Mouse (Mus musculus): Measurements from ENCODE around the gene Pcsk5. TPM values are rescaled to one million over a fixed set of nuclear protein-coding genes. Genes with fewer than 3 reads are reported as not detected.

Pcsk5 gene
- total and polyA plus RNA-seq, 3 experiments, result not detected

DNA sequence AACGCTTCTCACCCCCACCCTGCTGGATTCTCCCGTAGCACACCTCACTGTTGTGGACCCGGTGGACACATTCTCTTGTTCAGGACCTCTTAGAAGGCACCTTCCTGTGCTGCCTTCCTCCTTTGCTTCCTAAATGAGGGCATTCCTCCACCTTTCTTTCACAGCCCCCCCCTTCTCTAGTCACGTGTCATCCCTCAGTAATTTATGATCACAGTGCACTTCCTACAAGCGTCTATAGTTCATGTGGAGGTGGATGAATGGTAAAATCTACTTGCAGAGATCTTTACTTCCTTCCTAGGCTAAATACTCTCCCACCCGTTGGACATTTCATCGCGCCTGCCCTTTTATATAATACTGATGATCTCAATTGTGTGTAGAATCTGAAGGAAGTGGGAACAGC lies 9.0 kb downstream of the Pcsk5 start:
- H3K4me2 ChIP-seq (ENCODE audit: insufficient read depth, low read depth, poor library complexity, severe bottlenecking), result no peak overlapping the region
- H3K4me1 ChIP-seq (ENCODE audit: control insufficient read depth in 1 of 2, insufficient read depth in 2 of 2), result no peaks in the 10 kb centered on the region
- DNase-seq (ENCODE audit: extremely low read depth), result no peak
- H3K27me3 ChIP-seq (replicated peaks), result no peaks in the 10 kb centered on the region
- no peak overlapping the region for H3K27ac ChIP-seq (ENCODE audit: insufficient read depth, low read depth)
- H3K9ac ChIP-seq (ENCODE audit: insufficient read depth, low read depth), result no peak overlapping the region
- H3K9me3 ChIP-seq (replicated peaks; ENCODE audit: low read length), result no peaks in the 10 kb centered on the region
- TF ChIP-seq GABPA (IDR thresholded peaks at IDR 0.05; ENCODE audit: insufficient replicate concordance, low read depth, low read length), result no peak
- no peak for TF ChIP-seq ZNF384 (IDR thresholded peaks at IDR 0.05; ENCODE audit: low read depth, low read length)
- no peak for TF ChIP-seq IRF4 (IDR thresholded peaks at IDR 0.05; ENCODE audit: low read depth, low read length)
- in situ Hi-C loops (cut with MboI; ENCODE audit: low pct_ligation_motif_present, low pct_unique_long_range_greater_than_20kb, low sequenced_read_pairs) (no loop called here), dilution Hi-C loops (cut with MboI; ENCODE audit: extremely low pct_ligation_motif_present, extremely low pct_unique_long_range_greater_than_20kb, low sequenced_read_pairs) (no loop called here)
- no peak overlapping the region for H3K4me3 ChIP-seq (replicated peaks in 1 of 3; ENCODE audit: low read depth in 2 of 3, low read length in 2 of 3, poor library complexity in 1 of 3)
- H3K36me3 ChIP-seq (replicated peaks in 1 of 2; ENCODE audit: control insufficient read depth in 1 of 2, insufficient read depth in 1 of 2, low read length in 1 of 2), result no peaks in the 10 kb centered on the region
- H3K79me2 ChIP-seq (replicated peaks; ENCODE audit: control insufficient read depth, extremely low read depth, insufficient read depth, poor library complexity, severe bottlenecking), result no peaks in the 10 kb centered on the region

DNA sequence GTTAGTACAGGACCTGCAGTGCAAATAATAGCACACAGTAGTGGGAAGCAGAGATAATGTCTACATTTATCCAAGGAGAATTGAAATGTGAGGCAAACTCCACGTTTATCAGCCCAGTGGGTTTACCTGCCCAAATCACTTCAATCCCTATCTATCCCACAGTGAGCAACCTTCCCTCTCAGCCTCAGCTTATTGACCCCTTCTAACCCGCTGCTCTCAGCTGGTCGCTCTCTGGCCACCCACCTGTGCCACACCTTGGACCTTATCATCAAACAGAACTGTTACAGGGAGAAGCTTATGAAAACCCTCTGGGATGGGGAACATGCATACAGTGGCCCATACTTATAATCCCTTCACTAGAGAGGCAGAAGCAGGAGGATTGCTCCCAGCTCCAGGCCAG lies 10.7 kb downstream of the Pcsk5 start:
- Histone ChIP-seq H3K36me3 (replicated peaks in 1 of 2; ENCODE audit: control insufficient read depth in 1 of 2, insufficient read depth in 1 of 2, low read length in 1 of 2) (no peaks in the 10 kb centered on the region), H3K79me2 (replicated peaks; ENCODE audit: control insufficient read depth, extremely low read depth, insufficient read depth, poor library complexity, severe bottlenecking) (no peaks in the 10 kb centered on the region)
- TF ChIP-seq TCF12 (IDR thresholded peaks at IDR 0.05; ENCODE audit: low read depth, low read length), result no peak

DNA sequence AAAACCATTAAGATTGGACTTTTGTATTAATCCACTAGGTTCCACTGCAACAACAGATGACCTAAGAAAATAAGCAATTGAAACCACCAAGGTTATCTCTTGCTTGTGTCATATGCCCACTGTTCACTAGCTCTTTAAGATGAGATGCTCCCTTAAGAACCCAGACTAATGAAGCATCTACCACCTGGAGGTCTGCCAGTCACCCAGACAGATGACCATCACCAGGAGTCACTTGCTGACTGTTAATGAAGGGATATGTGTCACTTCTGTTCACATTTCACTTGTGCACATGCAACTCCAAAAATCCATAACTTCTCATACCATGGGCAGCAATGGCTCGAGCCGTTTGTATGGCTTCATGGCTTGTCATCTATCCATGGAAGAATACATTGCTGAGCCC lies 17.4 kb downstream of the Pcsk5 start:
- in situ Hi-C loops (cut with MboI; ENCODE audit: low pct_ligation_motif_present, low pct_unique_long_range_greater_than_20kb, low sequenced_read_pairs) (no loop called here), dilution Hi-C loops (cut with MboI; ENCODE audit: extremely low pct_ligation_motif_present, extremely low pct_unique_long_range_greater_than_20kb, low sequenced_read_pairs) (no loop called here)
- Histone ChIP-seq H3K36me3 (replicated peaks in 1 of 2; ENCODE audit: control insufficient read depth in 1 of 2, insufficient read depth in 1 of 2, low read length in 1 of 2) (no peaks in the 10 kb centered on the region), H3K27me3 (replicated peaks) (no peaks in the 10 kb centered on the region), H3K4me3 (replicated peaks in 1 of 3; ENCODE audit: low read depth in 2 of 3, low read length in 2 of 3, poor library complexity in 1 of 3) (no peak overlapping the region), H3K9me3 (replicated peaks; ENCODE audit: low read length) (no peaks in the 10 kb centered on the region), H3K4me1 (ENCODE audit: control insufficient read depth in 1 of 2, insufficient read depth in 2 of 2) (no peaks in the 10 kb centered on the region), H3K27ac (ENCODE audit: insufficient read depth, low read depth) (no peak overlapping the region), H3K79me2 (replicated peaks; ENCODE audit: control insufficient read depth, extremely low read depth, insufficient read depth, poor library complexity, severe bottlenecking) (no peaks in the 10 kb centered on the region), H3K9ac (ENCODE audit: insufficient read depth, low read depth) (no peak overlapping the region), H3K4me2 (ENCODE audit: insufficient read depth, low read depth, poor library complexity, severe bottlenecking) (no peak overlapping the region)
- no peak for DNase-seq (ENCODE audit: extremely low read depth)
- TF ChIP-seq TBP (conservative IDR thresholded peaks at IDR 0.05; ENCODE audit: low read depth, low read length) (no peak), TCF12 (IDR thresholded peaks at IDR 0.05; ENCODE audit: low read depth, low read length) (no peak)

More for the DNA sequence above, 10.7 kb downstream of the Pcsk5 start:
- Histone ChIP-seq H3K27me3 (replicated peaks) (no peaks in the 10 kb centered on the region), H3K9ac (ENCODE audit: insufficient read depth, low read depth) (no peak overlapping the region), H3K9me3 (replicated peaks; ENCODE audit: low read length) (no peaks in the 10 kb centered on the region), H3K4me3 (replicated peaks in 1 of 3; ENCODE audit: low read depth in 2 of 3, low read length in 2 of 3, poor library complexity in 1 of 3) (no peak overlapping the region), H3K27ac (ENCODE audit: insufficient read depth, low read depth) (no peak overlapping the region), H3K4me1 (ENCODE audit: control insufficient read depth in 1 of 2, insufficient read depth in 2 of 2) (no peaks in the 10 kb centered on the region), H3K4me2 (ENCODE audit: insufficient read depth, low read depth, poor library complexity, severe bottlenecking) (no peak overlapping the region)
- in situ Hi-C loops (cut with MboI; ENCODE audit: low pct_ligation_motif_present, low pct_unique_long_range_greater_than_20kb, low sequenced_read_pairs), result no loop called here
- no peak for DNase-seq (ENCODE audit: extremely low read depth)
- dilution Hi-C loops (cut with MboI; ENCODE audit: extremely low pct_ligation_motif_present, extremely low pct_unique_long_range_greater_than_20kb, low sequenced_read_pairs), result no loop called here

DNA sequence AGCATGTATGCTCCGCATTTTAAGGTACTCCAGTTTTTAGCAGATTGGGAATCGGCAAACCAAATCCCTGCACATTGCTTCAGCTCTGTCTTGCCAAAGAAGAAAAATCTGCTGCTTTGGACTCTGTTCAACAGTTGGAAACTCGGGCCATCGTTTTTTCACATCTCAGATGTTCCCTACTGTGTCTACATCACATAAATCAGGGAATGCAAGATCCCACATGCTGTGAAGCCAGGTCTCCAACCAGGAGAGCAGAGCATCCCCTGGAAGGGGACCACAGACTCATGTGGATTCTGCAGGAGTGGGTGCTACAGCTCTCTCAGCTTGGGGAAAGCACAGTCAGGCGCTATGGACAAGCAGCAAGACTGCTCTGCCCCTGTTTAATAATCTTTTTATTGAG lies 18.4 kb downstream of the Pcsk5 start:
- dilution Hi-C loops (cut with MboI; ENCODE audit: extremely low pct_ligation_motif_present, extremely low pct_unique_long_range_greater_than_20kb, low sequenced_read_pairs), result no loop called here
- no peaks in the 10 kb centered on the region for H3K9me3 ChIP-seq (replicated peaks; ENCODE audit: low read length)

More for the DNA sequence above, 18.4 kb downstream of the Pcsk5 start:
- no peak overlapping the region for H3K27ac ChIP-seq (ENCODE audit: insufficient read depth, low read depth)
- in situ Hi-C loops (cut with MboI; ENCODE audit: low pct_ligation_motif_present, low pct_unique_long_range_greater_than_20kb, low sequenced_read_pairs), result no loop called here
- H3K79me2 ChIP-seq (replicated peaks; ENCODE audit: control insufficient read depth, extremely low read depth, insufficient read depth, poor library complexity, severe bottlenecking), result no peaks in the 10 kb centered on the region
- H3K9ac ChIP-seq (ENCODE audit: insufficient read depth, low read depth), result no peak overlapping the region
- TF ChIP-seq UBTF (IDR thresholded peaks at IDR 0.05; ENCODE audit: low read depth, low read length) (no peak), ZKSCAN1 (IDR thresholded peaks at IDR 0.05; ENCODE audit: borderline replicate concordance, low read depth, low read length) (no peak), MAX (IDR thresholded peaks at IDR 0.05; ENCODE audit: low read length) (no peak), MYC (IDR thresholded peaks at IDR 0.05; ENCODE audit: low read depth, low read length) (no peak), JUND (conservative IDR thresholded peaks at IDR 0.05; ENCODE audit: low read depth, low read length) (no peak), POLR2A (IDR thresholded peaks at IDR 0.05; ENCODE audit: low read depth, low read length) (no peak)
- H3K36me3 ChIP-seq (replicated peaks in 1 of 2; ENCODE audit: control insufficient read depth in 1 of 2, insufficient read depth in 1 of 2, low read length in 1 of 2), result no peaks in the 10 kb centered on the region
- no peaks in the 10 kb centered on the region for H3K27me3 ChIP-seq (replicated peaks)
- H3K4me1 ChIP-seq (ENCODE audit: control insufficient read depth in 1 of 2, insufficient read depth in 2 of 2), result no peaks in the 10 kb centered on the region
- H3K4me2 ChIP-seq (ENCODE audit: insufficient read depth, low read depth, poor library complexity, severe bottlenecking), result no peak overlapping the region
- H3K4me3 ChIP-seq (replicated peaks in 1 of 3; ENCODE audit: low read depth in 2 of 3, low read length in 2 of 3, poor library complexity in 1 of 3), result no peak overlapping the region
- DNase-seq (ENCODE audit: extremely low read depth), result no peak
